In the genomic region with DNA sequence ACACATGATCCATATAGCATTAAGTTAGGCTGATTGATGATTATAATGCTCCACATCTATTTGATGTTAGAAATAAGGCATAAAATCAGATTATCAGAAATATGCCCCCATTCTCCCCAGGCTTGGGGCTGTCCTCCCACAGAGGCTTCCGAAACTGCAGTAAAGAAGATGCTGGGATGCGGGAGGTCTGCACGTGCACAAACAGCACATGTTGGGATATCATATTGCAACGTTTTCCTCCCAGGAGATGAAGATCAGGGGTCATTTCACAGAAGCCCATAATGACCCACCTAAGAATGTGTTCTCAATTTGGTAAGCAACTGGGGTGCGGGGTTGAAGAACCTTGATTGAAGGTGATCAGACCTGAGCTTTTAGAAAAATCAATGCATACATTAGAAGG, we compare ENCODE assay signal across 26 mouse cellular contexts.
DNase-seq lines count a peak whose midpoint lies in the region; ATAC-seq and TF ChIP-seq lines count a peak whose summit lies in the region.
"Had no signal": no experiment of that assay in that cellular context is flagged by ENCODE, and none has a peak within 500 bp of the region (broad histone marks: within the 10 kb centered on the region; RNA-seq: fewer than 3 reads in every experiment).

No protein-coding gene starts in this region.

- no peaks in the 10 kb centered on the region for H3K36me3 ChIP-seq in neural tube, embryonic 15.5 days
- no peaks in the 10 kb centered on the region for H3K36me3 ChIP-seq in embryonic facial prominence, embryonic 13.5 days
- no peaks in the 10 kb centered on the region for H3K36me3 ChIP-seq in limb, embryonic 12.5 days
- no peaks in the 10 kb centered on the region for H3K36me3 ChIP-seq in midbrain, postnatal 0 days (ENCODE audit: insufficient read depth, low read length)
- H3K36me3 ChIP-seq: kidney, embryonic 15.5 days; liver, embryonic 12.5 days; neural tube, embryonic 13.5 days had no signal

- WGBS in neural tube, embryonic 15.5 days, result 69% methylated on average over 5 of the region's 5 CpGs
- WGBS in embryonic facial prominence, embryonic 13.5 days, result 14% methylated on average over 5 of the region's 5 CpGs
- 13% methylated on average over 5 of the region's 5 CpGs for WGBS in limb, embryonic 12.5 days
- 66% methylated on average over 5 of the region's 5 CpGs for WGBS in midbrain, postnatal 0 days

- no peaks in the 10 kb centered on the region for H3K4me1 ChIP-seq in neural tube, embryonic 15.5 days
- H3K4me1 ChIP-seq in embryonic facial prominence, embryonic 13.5 days, result peaks cover 11% of the 10 kb centered on the region
- peaks cover 19% of the 10 kb centered on the region for H3K4me1 ChIP-seq in limb, embryonic 12.5 days (replicated peaks)
- no peaks in the 10 kb centered on the region for H3K4me1 ChIP-seq in midbrain, postnatal 0 days (ENCODE audit: insufficient read depth, low read length)
- H3K4me1 ChIP-seq: kidney, embryonic 15.5 days; liver, embryonic 12.5 days had no signal

- H3K9me3 ChIP-seq in neural tube, embryonic 15.5 days (replicated peaks), result no peaks in the 10 kb centered on the region
- H3K9me3 ChIP-seq in embryonic facial prominence, embryonic 13.5 days, result no peaks in the 10 kb centered on the region
- H3K9me3 ChIP-seq in limb, embryonic 12.5 days, result no peaks in the 10 kb centered on the region
- H3K9me3 ChIP-seq in midbrain, postnatal 0 days (ENCODE audit: low read length), result no peaks in the 10 kb centered on the region
- H3K9me3 ChIP-seq: kidney, embryonic 15.5 days; liver, embryonic 12.5 days; neural tube, embryonic 13.5 days had no signal

- DNase-seq in neural tube, embryonic 10.5 days (ENCODE audit: extremely low spot score, low spot score), result peak; percentile 24
- DNase-seq in midbrain, postnatal 0 days (ENCODE audit: low spot score), result no peak
- no peak for DNase-seq in spleen, postnatal 10 days (ENCODE audit: low spot score in 2 of 2)
- DNase-seq: adrenal gland, postnatal 14 days; cerebellum, adult 11 months; cerebellum, adult 9-10 months; gastrocnemius, postnatal 25 days; heart, postnatal 4 days; kidney, adult 18-20 months; kidney, postnatal 25 days; liver, postnatal 0 days; lung, postnatal 36 days had no signal

- no peaks in the 10 kb centered on the region for H3K27me3 ChIP-seq in neural tube, embryonic 15.5 days (replicated peaks)
- H3K27me3 ChIP-seq in embryonic facial prominence, embryonic 13.5 days, result 0 out of 2 replicates have a peak, but pooled peaks cover 2% of the 10 kb centered on the region
- no peaks in the 10 kb centered on the region for H3K27me3 ChIP-seq in limb, embryonic 12.5 days
- H3K27me3 ChIP-seq in midbrain, postnatal 0 days (ENCODE audit: insufficient read depth, low read length), result no peaks in the 10 kb centered on the region
- H3K27me3 ChIP-seq: kidney, embryonic 15.5 days; liver, embryonic 12.5 days; neural tube, embryonic 13.5 days had no signal

- H3K4me3 ChIP-seq in neural tube, embryonic 15.5 days (replicated peaks), result no peak overlapping the region
- H3K4me3 ChIP-seq in embryonic facial prominence, embryonic 13.5 days, result no peak overlapping the region
- H3K4me3 ChIP-seq in limb, embryonic 12.5 days (replicated peaks), result no peak overlapping the region
- H3K4me3 ChIP-seq in midbrain, postnatal 0 days (ENCODE audit: low read depth, low read length), result no peak overlapping the region
- H3K4me3 ChIP-seq: kidney, embryonic 15.5 days; layer of hippocampus, adult 2 months; left cerebral cortex, adult 2 months; liver, embryonic 12.5 days; myocyte; neural tube, embryonic 13.5 days had no signal

- H3K4me2 ChIP-seq in neural tube, embryonic 15.5 days, result no peak overlapping the region
- H3K4me2 ChIP-seq in embryonic facial prominence, embryonic 13.5 days, result peak overlapping the region; percentile 48; the same call in 1 of the 2 replicates
- H3K4me2 ChIP-seq in limb, embryonic 12.5 days, result peak overlapping the region; percentile 40
- H3K4me2 ChIP-seq in midbrain, postnatal 0 days (ENCODE audit: low read depth, low read length, poor library complexity, severe bottlenecking), result no peak overlapping the region
- H3K4me2 ChIP-seq: hindbrain, embryonic 14.5 days; kidney, embryonic 15.5 days; liver, embryonic 12.5 days; midbrain, embryonic 11.5 days; neural tube, embryonic 13.5 days had no signal

- no peak for TF ChIP-seq CTCF in midbrain, postnatal 0 days (IDR thresholded peaks at IDR 0.05)

- no peak overlapping the region for H3K9ac ChIP-seq in neural tube, embryonic 15.5 days (replicated peaks)
- no peak overlapping the region for H3K9ac ChIP-seq in embryonic facial prominence, embryonic 13.5 days
- H3K9ac ChIP-seq in limb, embryonic 12.5 days (replicated peaks), result no peak overlapping the region
- no peak overlapping the region for H3K9ac ChIP-seq in midbrain, postnatal 0 days (replicated peaks; ENCODE audit: low read length, poor library complexity, severe bottlenecking)
- H3K9ac ChIP-seq: hindbrain, embryonic 14.5 days; kidney, embryonic 15.5 days; liver, embryonic 12.5 days; liver, postnatal 0 days; neural tube, embryonic 13.5 days had no signal

- no peak for ATAC-seq in neural tube, embryonic 15.5 days (ENCODE audit: low FRiP score)
- no peak for ATAC-seq in embryonic facial prominence, embryonic 13.5 days (ENCODE audit: insufficient number of reproducible peaks, insufficient read depth, low FRiP score, low TSS enrichment, low read depth)
- no peak for ATAC-seq in limb, embryonic 12.5 days (ENCODE audit: insufficient number of reproducible peaks, insufficient read depth, low FRiP score, low TSS enrichment, low read depth)
- ATAC-seq in inflammation-experienced regulatory T-cells, adult 6 months, result no peak
- no peak for ATAC-seq in midbrain, postnatal 0 days (ENCODE audit: low FRiP score)
- ATAC-seq: CD4-positive, CD25-positive, alpha-beta regulatory T cell, adult 4 months; liver, embryonic 12.5 days; liver, postnatal 0 days; midbrain, embryonic 16.5 days had no signal

- no peak overlapping the region for H3K27ac ChIP-seq in neural tube, embryonic 15.5 days (replicated peaks)
- H3K27ac ChIP-seq in embryonic facial prominence, embryonic 13.5 days, result no peak overlapping the region
- H3K27ac ChIP-seq in limb, embryonic 12.5 days, result no peak overlapping the region
- no peak overlapping the region for H3K27ac ChIP-seq in midbrain, postnatal 0 days (ENCODE audit: low read depth, low read length)
- H3K27ac ChIP-seq: hindbrain, embryonic 14.5 days; kidney, embryonic 15.5 days; layer of hippocampus, adult 2 months; left cerebral cortex, adult 2 months; liver, embryonic 12.5 days; neural tube, embryonic 13.5 days had no signal

Comparison
In these comparisons a context has a peak if more than half of its experiments do, and no peak if none do; other contexts are left out.
1. H3K4me2 ChIP-seq: peak in embryonic facial prominence, embryonic 13.5 days (single experiment) and limb, embryonic 12.5 days (single experiment); none in neural tube, embryonic 15.5 days (single experiment) and midbrain, postnatal 0 days (single experiment).